Mouse (Mus musculus): ENCODE results near the gene Impg1. TPM values are rescaled to one million over a fixed set of nuclear protein-coding genes. Genes with fewer than 3 reads are reported as not detected.

Gene Impg1
- total and polyA plus RNA-seq, 3 experiments = not detected

GRCm38 (mm10) chr9:80351295-80351677 lies 114.0 kb downstream of the Impg1 start:
- Histone ChIP-seq H3K36me3 (ENCODE audit: control insufficient read depth in 1 of 2, insufficient read depth in 2 of 2, low read length in 2 of 2) (no peaks in the 10 kb centered on the region), H3K27me3 (ENCODE audit: control insufficient read depth in 1 of 2, insufficient read depth in 2 of 2, low read length in 2 of 2) (no peaks in the 10 kb centered on the region; a peak in 1 of 4 replicates), H3K9me3 (replicated peaks; ENCODE audit: insufficient read depth, low read length) (no peaks in the 10 kb centered on the region), H3K9ac (ENCODE audit: control insufficient read depth, low read depth, low read length, poor library complexity, severe bottlenecking) (no peak overlapping the region), H3K27ac (ENCODE audit: control insufficient read depth, low read depth, low read length) (no peak overlapping the region), H3K4me1 (ENCODE audit: control insufficient read depth in 1 of 2, insufficient read depth in 2 of 2, low read length in 2 of 2) (no peaks in the 10 kb centered on the region), H3K4me3 (ENCODE audit: control insufficient read depth in 1 of 2, insufficient read depth in 1 of 2, low read depth in 2 of 2, low read length in 2 of 2) (no peak overlapping the region), H3K79me2 (ENCODE audit: control insufficient read depth, insufficient read depth, low read length, poor library complexity) (no peaks in the 10 kb centered on the region)
- TF ChIP-seq CTCF (IDR thresholded peaks at IDR 0.05 in 2 of 3, conservative IDR thresholded peaks at IDR 0.05 in 1 of 3; ENCODE audit: control insufficient read depth in 1 of 3, insufficient read depth in 1 of 3, low read depth in 2 of 3, low read length in 3 of 3, poor library complexity in 1 of 3, severe bottlenecking in 1 of 3) (no peak), CHD2 (IDR thresholded peaks at IDR 0.05; ENCODE audit: low read length) (no peak), ZKSCAN1 (IDR thresholded peaks at IDR 0.05; ENCODE audit: low read depth, low read length) (no peak), E2F4 (IDR thresholded peaks at IDR 0.05; ENCODE audit: borderline replicate concordance, low read depth, low read length) (no peak), ZMIZ1 (IDR thresholded peaks at IDR 0.05; ENCODE audit: low read depth, low read length) (no peak), TCF12 (IDR thresholded peaks at IDR 0.05; ENCODE audit: low read depth, low read length) (no peak), NRF1 (IDR thresholded peaks at IDR 0.05; ENCODE audit: insufficient read depth, low read depth, low read length, poor library complexity, severe bottlenecking) (no peak)
- no peak for DNase-seq (ENCODE audit: low read depth, low spot score)

- TF ChIP-seq ZNF384 (IDR thresholded peaks at IDR 0.05; ENCODE audit: low read depth, low read length) = 0 out of 2 replicates have a peak, but pooled peaks have one; percentile 37
- TF ChIP-seq ZMIZ1 (IDR thresholded peaks at IDR 0.05; ENCODE audit: low read depth, low read length) = no peak
These were observed 120.8 kb downstream of the Impg1 start for GRCm38 (mm10) chr9:80344451-80345000.

GRCm38 (mm10) chr9:80342520-80342919 lies 122.8 kb downstream of the Impg1 start:
- Histone ChIP-seq H3K4me1 (ENCODE audit: control insufficient read depth in 1 of 2, insufficient read depth in 2 of 2, low read length in 2 of 2) (no peaks in the 10 kb centered on the region; a peak in 1 of 4 replicates), H3K27ac (ENCODE audit: control insufficient read depth, low read depth, low read length) (no peak overlapping the region), H3K79me2 (ENCODE audit: control insufficient read depth, insufficient read depth, low read length, poor library complexity) (no peaks in the 10 kb centered on the region), H3K36me3 (ENCODE audit: control insufficient read depth in 1 of 2, insufficient read depth in 2 of 2, low read length in 2 of 2) (no peaks in the 10 kb centered on the region), H3K27me3 (ENCODE audit: control insufficient read depth in 1 of 2, insufficient read depth in 2 of 2, low read length in 2 of 2) (no peaks in the 10 kb centered on the region), H3K9me3 (replicated peaks; ENCODE audit: insufficient read depth, low read length) (no peaks in the 10 kb centered on the region), H3K9ac (ENCODE audit: control insufficient read depth, low read depth, low read length, poor library complexity, severe bottlenecking) (no peak overlapping the region), H3K4me3 (ENCODE audit: control insufficient read depth in 1 of 2, insufficient read depth in 1 of 2, low read depth in 2 of 2, low read length in 2 of 2) (no peak overlapping the region)
- TF ChIP-seq UBTF (IDR thresholded peaks at IDR 0.05; ENCODE audit: borderline replicate concordance, insufficient read depth, low read depth, low read length) = no peak
- no peak for TF ChIP-seq MAFK (IDR thresholded peaks at IDR 0.05; ENCODE audit: borderline replicate concordance, low read depth, low read length)
- TF ChIP-seq USF1 (IDR thresholded peaks at IDR 0.05; ENCODE audit: low read depth, low read length) = no peak
- no peak for TF ChIP-seq RAD21 (IDR thresholded peaks at IDR 0.05; ENCODE audit: low read depth, low read length)
- TF ChIP-seq MYB (IDR thresholded peaks at IDR 0.05; ENCODE audit: low read depth, low read length) = no peak
- no peak for TF ChIP-seq GABPA (IDR thresholded peaks at IDR 0.05; ENCODE audit: low read depth, low read length)
- TF ChIP-seq TBP (IDR thresholded peaks at IDR 0.05; ENCODE audit: low read depth, low read length) = no peak
- TF ChIP-seq BHLHE40 (IDR thresholded peaks at IDR 0.05; ENCODE audit: borderline replicate concordance, low read depth, low read length) = no peak
- no peak for TF ChIP-seq POLR2AphosphoS5 (IDR thresholded peaks at IDR 0.05; ENCODE audit: borderline replicate concordance, low read depth, low read length)
- no peak for TF ChIP-seq HCFC1 (IDR thresholded peaks at IDR 0.05; ENCODE audit: low read depth, low read length)
- TF ChIP-seq POLR2AphosphoS2 (IDR thresholded peaks at IDR 0.05; ENCODE audit: low read length) = no peak
- TF ChIP-seq NELFE (IDR thresholded peaks at IDR 0.05; ENCODE audit: low read depth, low read length) = no peak
- TF ChIP-seq RCOR1 (IDR thresholded peaks at IDR 0.05; ENCODE audit: low read depth, low read length) = no peak
- no peak for TF ChIP-seq MYC (IDR thresholded peaks at IDR 0.05; ENCODE audit: low read depth, low read length)
- no peak for TF ChIP-seq ZMIZ1 (IDR thresholded peaks at IDR 0.05; ENCODE audit: low read depth, low read length)
- TF ChIP-seq KAT2A (conservative IDR thresholded peaks at IDR 0.05; ENCODE audit: low read depth, low read length) = no peak
- no peak for TF ChIP-seq SMC3 (IDR thresholded peaks at IDR 0.05; ENCODE audit: low read depth, low read length)
- no peak for TF ChIP-seq POLR2A (IDR thresholded peaks at IDR 0.05; ENCODE audit: control insufficient read depth in 1 of 2, insufficient read depth in 1 of 2, low read depth in 1 of 2, low read length in 2 of 2, poor library complexity in 1 of 2)
- no peak for DNase-seq (ENCODE audit: low read depth, low spot score)

More at GRCm38 (mm10) chr9:80344451-80345000, 120.8 kb downstream of the Impg1 start:
- no peak for DNase-seq (ENCODE audit: low read depth, low spot score)
- Histone ChIP-seq H3K4me1 (ENCODE audit: control insufficient read depth in 1 of 2, insufficient read depth in 2 of 2, low read length in 2 of 2) (no peaks in the 10 kb centered on the region; a peak in 1 of 4 replicates), H3K79me2 (ENCODE audit: control insufficient read depth, insufficient read depth, low read length, poor library complexity) (no peaks in the 10 kb centered on the region), H3K27me3 (ENCODE audit: control insufficient read depth in 1 of 2, insufficient read depth in 2 of 2, low read length in 2 of 2) (no peaks in the 10 kb centered on the region), H3K9ac (ENCODE audit: control insufficient read depth, low read depth, low read length, poor library complexity, severe bottlenecking) (no peak overlapping the region), H3K4me3 (ENCODE audit: control insufficient read depth in 1 of 2, insufficient read depth in 1 of 2, low read depth in 2 of 2, low read length in 2 of 2) (peak overlapping the region in 1 of 2 experiments; percentile 45; a peak in 2 of 4 replicates), H3K9me3 (replicated peaks; ENCODE audit: insufficient read depth, low read length) (no peaks in the 10 kb centered on the region), H3K27ac (ENCODE audit: control insufficient read depth, low read depth, low read length) (no peak overlapping the region), H3K36me3 (ENCODE audit: control insufficient read depth in 1 of 2, insufficient read depth in 2 of 2, low read length in 2 of 2) (no peaks in the 10 kb centered on the region)
